Mouse (Mus musculus): ENCODE results near the gene Pcyox1. TPM values are rescaled to one million over a fixed set of nuclear protein-coding genes. Genes with fewer than 3 reads are reported as not detected.
A peak's percentile ranks its signal among the peaks of the same experiment; 100 is the strongest.

Gene Pcyox1
- polyA plus RNA-seq, 1 experiment: 8.2 TPM

- Histone ChIP-seq H3K27me3 (replicated peaks) (no peaks in the 10 kb centered on the region), H3K4me1 (peaks cover 43% of the 10 kb centered on the region), H3K36me3 (replicated peaks; ENCODE audit: low read length) (peaks cover 23% of the 10 kb centered on the region), H3K4me3 (replicated peaks) (peak overlapping the region; percentile 97), H3K9me3 (no peaks in the 10 kb centered on the region)
- TF ChIP-seq FLI1 (IDR thresholded peaks at IDR 0.05; ENCODE audit: low read length) (no peak), GATA1 (IDR thresholded peaks at IDR 0.05; ENCODE audit: borderline replicate concordance, low read length) (no peak)
Observed at GRCm38 (mm10) chr6:86370093-86370713, 26.8 kb downstream of the Pcyox1 start.

GRCm38 (mm10) chr6:86368479-86368878 is 28.5 kb downstream of the Pcyox1 start:
- peaks cover 47% of the 10 kb centered on the region for H3K4me1 ChIP-seq

GRCm38 (mm10) chr6:86366853-86367249 is 30.1 kb downstream of the Pcyox1 start:
- Histone ChIP-seq H3K9me3 (no peaks in the 10 kb centered on the region), H3K4me3 (replicated peaks) (peak overlapping the region; percentile 94), H3K27me3 (replicated peaks) (peaks cover 2% of the 10 kb centered on the region), H3K36me3 (replicated peaks; ENCODE audit: low read length) (peaks cover 10% of the 10 kb centered on the region), H3K4me1 (peaks cover 36% of the 10 kb centered on the region)
- TF ChIP-seq FLI1 (IDR thresholded peaks at IDR 0.05; ENCODE audit: low read length) (no peak), GATA1 (IDR thresholded peaks at IDR 0.05; ENCODE audit: borderline replicate concordance, low read length) (no peak)

More at GRCm38 (mm10) chr6:86368479-86368878, 28.5 kb downstream of the Pcyox1 start:
- TF ChIP-seq FLI1 (IDR thresholded peaks at IDR 0.05; ENCODE audit: low read length) (no peak), GATA1 (IDR thresholded peaks at IDR 0.05; ENCODE audit: borderline replicate concordance, low read length) (no peak)
- Histone ChIP-seq H3K27me3 (replicated peaks) (no peaks in the 10 kb centered on the region), H3K36me3 (replicated peaks; ENCODE audit: low read length) (peaks cover 13% of the 10 kb centered on the region), H3K9me3 (no peaks in the 10 kb centered on the region), H3K4me3 (replicated peaks) (no peak overlapping the region)

- H3K36me3 ChIP-seq (replicated peaks; ENCODE audit: low read length): peaks cover 10% of the 10 kb centered on the region
- H3K9me3 ChIP-seq: peaks cover 6% of the 10 kb centered on the region
- peak overlapping the region; percentile 94 for H3K4me3 ChIP-seq (replicated peaks)
- no peak for TF ChIP-seq GATA1 (IDR thresholded peaks at IDR 0.05; ENCODE audit: borderline replicate concordance, low read length)
- TF ChIP-seq FLI1 (IDR thresholded peaks at IDR 0.05; ENCODE audit: low read length): no peak
- H3K4me1 ChIP-seq: peaks cover 36% of the 10 kb centered on the region
- H3K27me3 ChIP-seq (replicated peaks): peaks cover 8% of the 10 kb centered on the region
Observed at GRCm38 (mm10) chr6:86366125-86366852, 30.7 kb downstream of the Pcyox1 start.

- H3K27me3 ChIP-seq (replicated peaks): peaks cover 15% of the 10 kb centered on the region
- peaks cover 10% of the 10 kb centered on the region for H3K36me3 ChIP-seq (replicated peaks; ENCODE audit: low read length)
- peak within 1 kb of the TSS; percentile 94 for H3K4me3 ChIP-seq (replicated peaks)
- peaks cover 30% of the 10 kb centered on the region for H3K4me1 ChIP-seq
- H3K9me3 ChIP-seq: peaks cover 9% of the 10 kb centered on the region
- TF ChIP-seq GATA1 (IDR thresholded peaks at IDR 0.05; ENCODE audit: borderline replicate concordance, low read length) (no peak), FLI1 (IDR thresholded peaks at IDR 0.05; ENCODE audit: low read length) (no peak)
Observed at GRCm38 (mm10) chr6:86365371-86366124, 31.4 kb downstream of the Pcyox1 start, which contains the start of gene Fam136a. Gene Fam136a, plus strand, starts transcription at chr6:86365646.

- peak overlapping the region; percentile 94 for H3K4me3 ChIP-seq (replicated peaks)
- H3K9me3 ChIP-seq: peaks cover 9% of the 10 kb centered on the region
- H3K36me3 ChIP-seq (replicated peaks; ENCODE audit: low read length): peaks cover 10% of the 10 kb centered on the region
- H3K27me3 ChIP-seq (replicated peaks): peaks cover 18% of the 10 kb centered on the region
- peaks cover 26% of the 10 kb centered on the region for H3K4me1 ChIP-seq
- no peak for TF ChIP-seq FLI1 (IDR thresholded peaks at IDR 0.05; ENCODE audit: low read length)
- TF ChIP-seq GATA1 (IDR thresholded peaks at IDR 0.05; ENCODE audit: borderline replicate concordance, low read length): no peak
Observed at GRCm38 (mm10) chr6:86364442-86365141, 32.4 kb downstream of the Pcyox1 start.

GRCm38 (mm10) chr6:86361373-86361772 is 35.6 kb downstream of the Pcyox1 start:
- TF ChIP-seq FLI1 (IDR thresholded peaks at IDR 0.05; ENCODE audit: low read length) (no peak), GATA1 (IDR thresholded peaks at IDR 0.05; ENCODE audit: borderline replicate concordance, low read length) (no peak)
- Histone ChIP-seq H3K36me3 (replicated peaks; ENCODE audit: low read length) (no peaks in the 10 kb centered on the region), H3K4me1 (peaks cover 27% of the 10 kb centered on the region), H3K4me3 (replicated peaks) (no peak overlapping the region), H3K27me3 (replicated peaks) (peaks cover 28% of the 10 kb centered on the region), H3K9me3 (peaks cover 9% of the 10 kb centered on the region)

GRCm38 (mm10) chr6:86360691-86361090 is 36.3 kb downstream of the Pcyox1 start:
- H3K4me1 ChIP-seq: peaks cover 20% of the 10 kb centered on the region
- TF ChIP-seq FLI1 (IDR thresholded peaks at IDR 0.05; ENCODE audit: low read length) (no peak), GATA1 (IDR thresholded peaks at IDR 0.05; ENCODE audit: borderline replicate concordance, low read length) (no peak)
- H3K27me3 ChIP-seq (replicated peaks): peaks cover 32% of the 10 kb centered on the region
- no peak overlapping the region for H3K4me3 ChIP-seq (replicated peaks)
- peaks cover 9% of the 10 kb centered on the region for H3K9me3 ChIP-seq
- H3K36me3 ChIP-seq (replicated peaks; ENCODE audit: low read length): no peaks in the 10 kb centered on the region

- Histone ChIP-seq H3K27me3 (replicated peaks) (peaks cover 44% of the 10 kb centered on the region), H3K9me3 (peaks cover 9% of the 10 kb centered on the region), H3K4me1 (peaks cover 12% of the 10 kb centered on the region), H3K36me3 (replicated peaks; ENCODE audit: low read length) (no peaks in the 10 kb centered on the region), H3K4me3 (replicated peaks) (no peak overlapping the region)
- TF ChIP-seq FLI1 (IDR thresholded peaks at IDR 0.05; ENCODE audit: low read length) (no peak), GATA1 (IDR thresholded peaks at IDR 0.05; ENCODE audit: borderline replicate concordance, low read length) (no peak)
Observed at GRCm38 (mm10) chr6:86356956-86357355, 40.0 kb downstream of the Pcyox1 start.
